Mouse (Mus musculus): ENCODE measurements around the gene Nfatc2. TPM values are rescaled to one million over a fixed set of nuclear protein-coding genes. Genes with fewer than 3 reads are reported as not detected.

Nfatc2 gene
- polyA plus RNA-seq, 1 experiment = 4.2 TPM

DNA sequence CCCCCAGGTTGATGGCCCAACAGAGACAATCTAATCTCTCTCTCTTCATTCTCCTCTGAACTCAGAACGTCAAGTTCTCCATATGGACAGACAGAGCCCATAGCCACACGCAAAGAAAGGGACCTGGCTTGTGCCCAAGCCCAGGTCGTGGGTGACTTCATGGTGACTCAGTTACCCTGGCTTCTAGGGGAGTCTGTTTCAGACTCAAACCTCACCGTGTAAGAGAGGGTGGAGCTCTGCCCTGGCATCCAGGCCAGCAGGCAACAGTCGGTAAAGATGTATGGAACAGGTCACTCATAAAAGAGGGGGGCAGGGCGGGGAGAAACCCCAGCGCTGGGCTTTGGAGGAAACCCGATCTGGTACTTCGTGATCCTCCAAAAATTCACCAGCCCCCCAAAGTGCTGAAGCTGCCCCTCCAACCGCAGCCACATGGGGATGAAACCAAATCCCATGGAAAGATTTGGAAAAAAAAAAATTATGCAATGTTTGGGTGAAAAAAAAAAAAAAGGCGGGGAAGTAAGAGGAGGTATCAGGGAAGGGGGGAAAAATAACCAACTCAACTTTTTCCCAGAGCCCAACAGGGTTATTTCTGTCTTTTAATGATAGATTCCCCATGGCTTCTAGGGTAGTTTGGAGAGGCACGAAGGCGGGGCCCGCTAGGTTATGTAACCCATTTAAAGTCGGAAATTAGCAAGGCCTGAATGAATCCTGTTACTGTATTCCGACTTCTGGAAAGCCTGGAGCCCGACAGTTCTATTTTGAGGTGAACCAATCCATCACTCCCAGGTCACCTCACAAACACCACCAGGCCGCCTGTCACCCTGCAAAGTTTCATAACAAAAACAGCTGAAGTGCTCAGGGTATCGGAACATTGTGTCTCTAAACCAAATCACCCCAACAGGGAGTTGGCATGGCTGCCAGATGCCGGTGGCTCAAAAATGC, 26.6 kb upstream of the Nfatc2 start:
- no peak for DNase-seq (ENCODE audit: low read depth)

DNA sequence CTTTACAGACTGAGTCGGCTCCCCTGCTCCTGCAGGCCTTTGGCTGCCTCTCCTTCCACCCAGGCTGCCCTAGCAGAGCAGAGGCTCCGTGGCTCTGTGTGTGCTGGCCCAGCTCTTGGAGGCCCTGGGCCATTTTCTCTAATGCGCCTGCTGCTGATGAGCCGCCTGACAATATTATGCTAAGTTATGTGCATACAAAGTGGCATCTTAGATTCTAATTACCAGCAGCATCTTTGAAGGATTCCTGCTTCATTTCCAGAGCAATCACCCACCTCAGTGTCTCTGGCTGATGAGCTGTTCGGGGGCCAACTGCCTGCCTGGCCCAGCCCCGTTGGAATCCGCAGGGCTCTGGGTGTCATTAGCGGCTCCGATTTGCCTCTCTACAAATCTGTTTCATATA, 24.9 kb upstream of the Nfatc2 start:
- TF ChIP-seq POLR2A (IDR thresholded peaks at IDR 0.05; ENCODE audit: borderline replicate concordance, extremely low read depth, insufficient read depth, insufficient read length, poor library complexity, severe bottlenecking) (no peak), CTCF (IDR thresholded peaks at IDR 0.05; ENCODE audit: borderline replicate concordance, extremely low read depth, insufficient read depth, insufficient read length) (no peak)
- peak; percentile 89 for DNase-seq (ENCODE audit: low read depth)

More for the DNA sequence above, 26.6 kb upstream of the Nfatc2 start:
- no peak for TF ChIP-seq POLR2A (IDR thresholded peaks at IDR 0.05; ENCODE audit: borderline replicate concordance, extremely low read depth, insufficient read depth, insufficient read length, poor library complexity, severe bottlenecking)
- TF ChIP-seq CTCF (IDR thresholded peaks at IDR 0.05; ENCODE audit: borderline replicate concordance, extremely low read depth, insufficient read depth, insufficient read length) = no peak

DNA sequence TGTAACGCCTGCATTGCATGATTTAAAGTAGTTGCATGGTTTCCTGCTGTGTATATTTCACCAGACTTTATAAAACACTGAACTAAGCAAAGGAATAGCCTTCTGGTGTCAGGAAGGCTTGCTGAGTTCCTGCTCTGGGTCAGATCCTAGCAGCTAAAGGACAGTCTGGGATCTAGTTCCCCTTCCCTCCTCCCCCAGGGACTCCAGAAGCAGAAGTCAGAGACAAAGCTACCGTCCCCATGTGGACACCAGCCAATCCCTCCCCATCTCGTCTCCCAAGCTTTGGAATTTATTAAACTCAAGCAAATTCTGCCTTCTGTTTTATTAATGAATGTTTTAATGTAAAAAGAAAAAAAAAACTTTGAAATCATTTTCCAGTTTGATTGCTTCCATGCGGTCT, 23.6 kb upstream of the Nfatc2 start:
- no peak for DNase-seq (ENCODE audit: low read depth)
- TF ChIP-seq CTCF (IDR thresholded peaks at IDR 0.05; ENCODE audit: borderline replicate concordance, extremely low read depth, insufficient read depth, insufficient read length) = no peak
- no peak for TF ChIP-seq POLR2A (IDR thresholded peaks at IDR 0.05; ENCODE audit: borderline replicate concordance, extremely low read depth, insufficient read depth, insufficient read length, poor library complexity, severe bottlenecking)

DNA sequence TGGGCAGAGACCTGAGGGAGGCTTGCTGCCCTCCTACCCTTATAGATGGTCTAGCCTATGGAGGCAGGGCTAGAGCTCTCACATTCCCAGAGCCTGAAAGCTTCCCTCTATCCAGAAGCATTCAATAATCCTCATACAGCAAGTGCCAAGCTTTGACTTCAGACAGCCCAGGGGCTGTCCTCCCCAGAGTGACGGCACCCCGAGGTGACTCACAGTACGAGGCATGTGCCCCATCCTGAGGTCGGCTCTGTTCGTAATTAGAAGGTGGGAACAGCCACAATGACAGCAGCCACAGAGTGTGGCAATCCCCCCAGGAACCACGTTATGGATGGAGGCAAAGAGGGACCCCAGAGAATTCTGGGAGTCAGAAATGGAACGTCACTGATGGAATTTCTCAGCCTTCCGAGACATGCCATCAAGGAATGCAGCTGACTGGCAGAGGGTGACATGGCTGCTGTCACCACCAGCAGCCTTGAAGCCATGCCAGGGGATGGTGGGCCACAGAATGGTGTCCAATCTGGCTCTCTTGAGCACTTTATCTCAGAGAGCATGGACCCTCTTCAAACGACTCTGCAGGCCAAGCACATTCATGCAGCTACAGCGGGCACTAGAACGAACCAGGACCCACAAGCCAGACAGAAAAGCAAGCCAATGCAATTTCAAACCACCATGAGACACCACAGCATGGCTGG, 19.8 kb upstream of the Nfatc2 start:
- no peak for DNase-seq (ENCODE audit: low read depth)
- TF ChIP-seq CTCF (IDR thresholded peaks at IDR 0.05; ENCODE audit: borderline replicate concordance, extremely low read depth, insufficient read depth, insufficient read length) (no peak), POLR2A (IDR thresholded peaks at IDR 0.05; ENCODE audit: borderline replicate concordance, extremely low read depth, insufficient read depth, insufficient read length, poor library complexity, severe bottlenecking) (no peak)

- DNase-seq (ENCODE audit: low read depth) = peak; percentile 59
- TF ChIP-seq POLR2A (IDR thresholded peaks at IDR 0.05; ENCODE audit: borderline replicate concordance, extremely low read depth, insufficient read depth, insufficient read length, poor library complexity, severe bottlenecking) (no peak), CTCF (IDR thresholded peaks at IDR 0.05; ENCODE audit: borderline replicate concordance, extremely low read depth, insufficient read depth, insufficient read length) (no peak)
These were observed 16.8 kb upstream of the Nfatc2 start for GRCm38 (mm10) chr2:168618205-168618717.

- DNase-seq (ENCODE audit: low read depth) = no peak
- TF ChIP-seq POLR2A (IDR thresholded peaks at IDR 0.05; ENCODE audit: borderline replicate concordance, extremely low read depth, insufficient read depth, insufficient read length, poor library complexity, severe bottlenecking) = no peak
- TF ChIP-seq CTCF (IDR thresholded peaks at IDR 0.05; ENCODE audit: borderline replicate concordance, extremely low read depth, insufficient read depth, insufficient read length) = no peak
These were observed 13.7 kb upstream of the Nfatc2 start for GRCm38 (mm10) chr2:168615160-168615559.

- DNase-seq (ENCODE audit: low read depth) = no peak
- no peak for TF ChIP-seq POLR2A (IDR thresholded peaks at IDR 0.05; ENCODE audit: borderline replicate concordance, extremely low read depth, insufficient read depth, insufficient read length, poor library complexity, severe bottlenecking)
- TF ChIP-seq CTCF (IDR thresholded peaks at IDR 0.05; ENCODE audit: borderline replicate concordance, extremely low read depth, insufficient read depth, insufficient read length) = no peak
These were observed 12.9 kb upstream of the Nfatc2 start for GRCm38 (mm10) chr2:168614170-168614872.

GRCm38 (mm10) chr2:168613092-168613880, 11.8 kb upstream of the Nfatc2 start:
- TF ChIP-seq POLR2A (IDR thresholded peaks at IDR 0.05; ENCODE audit: borderline replicate concordance, extremely low read depth, insufficient read depth, insufficient read length, poor library complexity, severe bottlenecking) = no peak
- TF ChIP-seq CTCF (IDR thresholded peaks at IDR 0.05; ENCODE audit: borderline replicate concordance, extremely low read depth, insufficient read depth, insufficient read length) = no peak
- no peak for DNase-seq (ENCODE audit: low read depth)

DNA sequence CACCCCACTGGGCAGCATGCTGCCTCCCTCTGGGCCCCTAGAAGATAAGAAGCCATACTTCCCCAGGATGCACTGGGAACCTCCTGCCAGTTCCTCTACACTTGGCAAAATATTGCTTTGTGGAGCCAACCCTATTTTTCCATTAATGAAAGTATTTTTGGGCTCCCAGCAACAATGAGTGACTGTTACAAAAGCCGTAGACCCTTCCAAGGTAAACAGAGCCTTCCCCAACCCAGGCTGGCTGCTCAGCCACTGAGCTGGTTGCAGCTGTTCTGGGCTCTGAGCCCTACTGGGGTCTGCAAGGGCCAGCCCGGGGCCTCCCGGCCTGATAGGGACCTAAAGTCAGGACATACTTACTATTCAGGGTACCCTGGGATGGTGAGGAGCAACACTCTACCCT, 9.5 kb upstream of the Nfatc2 start:
- no peak for DNase-seq (ENCODE audit: low read depth)
- TF ChIP-seq POLR2A (IDR thresholded peaks at IDR 0.05; ENCODE audit: borderline replicate concordance, extremely low read depth, insufficient read depth, insufficient read length, poor library complexity, severe bottlenecking) = no peak
- no peak for TF ChIP-seq CTCF (IDR thresholded peaks at IDR 0.05; ENCODE audit: borderline replicate concordance, extremely low read depth, insufficient read depth, insufficient read length)

DNA sequence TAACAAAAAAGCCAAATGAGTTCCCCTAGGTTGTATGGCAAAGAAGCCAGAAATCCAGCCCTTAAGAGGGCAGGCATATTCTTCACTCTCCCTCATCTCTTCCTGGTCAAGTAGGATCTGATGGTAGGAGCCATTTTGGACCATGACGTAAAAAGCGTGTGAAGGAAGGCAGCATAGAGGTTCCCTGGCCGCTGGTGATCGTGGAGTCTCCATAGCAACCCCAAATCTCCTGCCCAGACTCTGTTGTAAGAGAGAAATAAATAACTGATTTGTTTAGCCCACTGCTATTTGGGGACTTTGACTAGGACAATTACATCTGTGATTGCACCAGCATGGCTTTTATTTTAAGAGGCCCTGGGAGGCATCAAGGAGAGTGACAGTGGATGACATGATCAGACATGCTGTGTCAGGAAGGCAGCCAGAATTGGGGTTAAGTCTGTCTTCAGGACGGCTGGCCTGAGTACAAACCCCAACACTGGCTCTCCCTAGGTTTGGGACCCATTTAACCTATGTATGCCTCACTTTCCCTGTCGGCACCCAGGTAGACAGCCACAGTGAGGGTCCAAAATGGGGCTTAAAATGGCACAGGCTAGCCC, 8.3 kb upstream of the Nfatc2 start:
- peak; percentile 55 for DNase-seq (ENCODE audit: low read depth)
- TF ChIP-seq CTCF (IDR thresholded peaks at IDR 0.05; ENCODE audit: borderline replicate concordance, extremely low read depth, insufficient read depth, insufficient read length) = no peak
- no peak for TF ChIP-seq POLR2A (IDR thresholded peaks at IDR 0.05; ENCODE audit: borderline replicate concordance, extremely low read depth, insufficient read depth, insufficient read length, poor library complexity, severe bottlenecking)
